Mouse (Mus musculus) lung, postnatal 0 days (tissue): Measurements from ENCODE around the gene Sobp. TPM values are rescaled to one million over a fixed set of nuclear protein-coding genes. Genes with fewer than 3 reads are reported as not detected.

ENCODE experiments used
- ATAC-seq: fragments of 200-750 bp; cut with Nextera tagmentation; 2 replicates; pipeline ENCODE4 v1.8.0; 2017; ENCODE audit warnings: moderate library complexity
- DNase-seq: peaks from one replicate; pipeline ENCODE4 v3.0.0-alpha.2; 2016; ENCODE audit warnings: low spot score
- H3K27ac ChIP-seq: fragments of 300-500 bp; sonication (generic); 2 replicates; pipeline ENCODE4 v1.5.1; 2014; ENCODE audit warnings: antibody characterized with exemption, mild to moderate bottlenecking, low read length, mixed read lengths
- H3K27me3 ChIP-seq: fragments of 300-500 bp; sonication (generic); replicated peaks from 2 replicates; pipeline ENCODE4 v1.6.1; 2014; ENCODE audit warnings: low read length, mixed read lengths; ENCODE audit not compliant: insufficient read depth
- H3K36me3 ChIP-seq: fragments of 300-500 bp; sonication (generic); 2 replicates; pipeline ENCODE4 v1.6.1; 2014; ENCODE audit warnings: low read length, mixed read lengths; ENCODE audit not compliant: insufficient read depth
- H3K4me1 ChIP-seq: fragments of 300-500 bp; sonication (generic); 2 replicates; pipeline ENCODE4 v1.6.1; 2014; ENCODE audit warnings: antibody characterized with exemption, low read depth, low read length, mixed read lengths; ENCODE audit not compliant: insufficient read depth
- H3K4me2 ChIP-seq: fragments of 300-500 bp; sonication (generic); replicated peaks from 2 replicates; pipeline ENCODE4 v1.6.1; 2014; ENCODE audit warnings: low read depth, mild to moderate bottlenecking, low read length, moderate library complexity, mixed read lengths
- H3K4me3 ChIP-seq: fragments of 300-500 bp; sonication (generic); 2 replicates; pipeline ENCODE4 v1.5.1; 2014; ENCODE audit warnings: low read depth, low read length
- H3K9ac ChIP-seq: fragments of 300-500 bp; sonication (generic); replicated peaks from 2 replicates; pipeline ENCODE4 v1.6.1; 2014; ENCODE audit warnings: low read depth, mild to moderate bottlenecking
- H3K9me3 ChIP-seq: fragments of 300-500 bp; sonication (generic); 2 replicates; pipeline ENCODE4 v1.6.1; 2016; ENCODE audit warnings: low read length, mixed read lengths
- CTCF ChIP-seq: IDR thresholded peaks from 2 replicates; pipeline ENCODE4 v1.5.1; 2016; ENCODE audit warnings: antibody characterized with exemption, mild to moderate bottlenecking
- EP300 ChIP-seq: IDR thresholded peaks from 2 replicates; pipeline ENCODE4 v1.6.1; 2016; ENCODE audit warnings: antibody characterized with exemption, mild to moderate bottlenecking, control low read depth
- WGBS: fragments of 180-500 bp; shearing (Covaris S2); extraction: QIAGEN DNeasy Blood & Tissue Kit; methylation state at CpG from one replicate; pipeline ENCODE4 v1.1.7; 2014; 5-methylcytosine and 5-hydroxymethylcytosine counted together
- polyA plus RNA-seq: library from polyadenylated mRNA; unstranded; fragments of >200 nt; fragmentation: Nextera tagmentation; extraction: Ambion mirVana; gene quantifications from 2 replicates; pipeline ENCODE4 v1.2.1, GENCODE M21; 2015

Gene Sobp
- polyA plus RNA-seq, 1 experiment from 2014 or later: 0.27 TPM

DNA sequence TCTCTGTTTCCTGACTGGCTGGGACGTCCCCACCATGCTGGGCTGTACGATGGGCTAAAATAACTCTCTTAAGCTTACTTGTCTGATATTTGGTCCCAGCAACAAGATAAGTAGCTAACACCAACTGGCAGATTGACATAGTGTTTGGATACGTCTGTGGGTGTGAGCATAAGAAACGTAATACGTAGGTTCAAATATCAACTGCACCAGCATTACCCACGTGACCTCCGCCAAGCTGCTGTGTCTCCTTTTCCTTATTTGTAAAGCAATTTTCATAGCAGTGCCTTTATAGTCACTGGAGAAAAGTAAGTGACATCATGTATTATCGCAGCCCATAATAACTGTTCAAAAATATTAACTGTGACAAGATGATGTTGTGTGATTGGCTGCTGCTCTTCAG is 21.7 kb downstream of the Sobp start:
- no peaks in the 10 kb centered on the region for H3K9me3 ChIP-seq
- H3K4me1 ChIP-seq: no peaks in the 10 kb centered on the region
- H3K36me3 ChIP-seq: no peaks in the 10 kb centered on the region
- H3K4me3 ChIP-seq: no peak overlapping the region
- DNase-seq (no peak), ATAC-seq (no peak)
- no peaks in the 10 kb centered on the region for H3K27me3 ChIP-seq
- H3K27ac ChIP-seq: no peak overlapping the region
- H3K9ac ChIP-seq: no peak overlapping the region
- 55% methylated on average over 8 of the region's 8 CpGs for WGBS
- no peak for TF ChIP-seq EP300
- TF ChIP-seq CTCF: no peak
- no peak overlapping the region for H3K4me2 ChIP-seq

DNA sequence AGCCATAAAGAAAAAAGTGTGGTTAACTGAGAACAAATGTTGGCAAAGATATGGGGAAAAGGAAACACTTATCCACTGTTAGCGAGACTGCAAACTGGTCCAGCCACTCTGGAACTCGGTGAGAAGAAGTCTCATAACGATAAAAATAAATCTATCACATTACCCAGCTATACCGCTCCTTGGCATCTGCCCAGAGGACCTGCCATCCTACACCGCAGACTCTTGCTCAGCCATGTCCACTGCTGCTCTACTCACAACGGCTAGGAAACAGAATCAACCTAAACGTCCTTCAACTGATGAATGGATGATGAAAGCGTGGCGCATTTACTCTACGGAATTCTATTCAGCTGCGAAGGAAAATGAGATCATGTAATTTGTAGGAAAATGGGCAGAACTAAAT is 25.9 kb downstream of the Sobp start:
- no peak for DNase-seq
- no peak overlapping the region for H3K27ac ChIP-seq
- no peak for ATAC-seq
- H3K4me2 ChIP-seq: no peak overlapping the region
- H3K9me3 ChIP-seq: no peaks in the 10 kb centered on the region
- 64% methylated on average over 11 of the region's 11 CpGs for WGBS
- no peaks in the 10 kb centered on the region for H3K27me3 ChIP-seq
- no peaks in the 10 kb centered on the region for H3K36me3 ChIP-seq
- H3K4me3 ChIP-seq: no peak overlapping the region
- no peak overlapping the region for H3K9ac ChIP-seq
- no peak for TF ChIP-seq CTCF
- TF ChIP-seq EP300: no peak
- H3K4me1 ChIP-seq: no peaks in the 10 kb centered on the region

DNA sequence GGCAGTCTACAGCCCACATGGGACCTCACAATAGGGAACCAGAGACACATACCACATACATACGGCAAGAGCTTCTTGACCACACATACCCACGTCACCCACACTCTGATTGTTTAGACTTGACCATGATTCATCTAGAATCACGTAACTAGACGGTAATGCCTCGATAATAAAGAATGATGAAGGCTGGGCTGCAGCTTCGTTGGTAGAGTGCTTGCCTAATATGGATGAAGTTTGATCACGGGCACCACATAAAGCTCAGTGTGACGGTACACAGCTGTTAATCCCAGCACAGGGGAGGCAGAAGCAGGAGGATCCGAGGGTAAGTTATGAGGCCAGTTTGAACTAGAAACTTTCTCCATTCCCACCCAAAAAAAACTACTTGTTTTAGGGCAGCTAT is 31.2 kb downstream of the Sobp start:
- WGBS: 55% methylated on average over 9 of the region's 9 CpGs
- Histone ChIP-seq H3K9ac (no peak overlapping the region), H3K9me3 (no peaks in the 10 kb centered on the region), H3K27ac (no peak overlapping the region), H3K4me2 (no peak overlapping the region), H3K36me3 (no peaks in the 10 kb centered on the region), H3K27me3 (no peaks in the 10 kb centered on the region), H3K4me1 (no peaks in the 10 kb centered on the region), H3K4me3 (no peak overlapping the region)
- ATAC-seq: no peak
- TF ChIP-seq CTCF (no peak), EP300 (no peak)
- no peak for DNase-seq

DNA sequence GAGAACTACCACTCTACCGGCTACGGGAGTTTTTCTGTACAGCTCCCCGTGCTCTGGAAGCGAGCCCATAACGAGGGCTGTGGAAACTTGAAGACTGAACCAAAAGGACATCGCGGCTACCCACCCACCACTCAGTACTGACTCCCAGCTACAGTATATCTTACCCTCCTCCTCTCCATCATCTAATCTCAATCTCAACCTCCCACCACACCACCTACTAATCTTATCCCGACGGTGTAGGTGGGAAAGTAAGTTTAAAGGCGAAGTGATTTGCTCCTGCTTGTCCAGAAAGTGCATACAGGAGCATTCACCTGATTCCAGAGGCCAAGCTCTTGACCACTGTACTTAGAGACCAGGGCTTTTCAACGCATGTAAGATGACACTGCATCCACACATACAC is 40.3 kb downstream of the Sobp start:
- H3K4me2 ChIP-seq: no peak overlapping the region
- H3K36me3 ChIP-seq: no peaks in the 10 kb centered on the region
- no peak overlapping the region for H3K9ac ChIP-seq
- H3K4me3 ChIP-seq: no peak overlapping the region
- TF ChIP-seq CTCF (no peak), EP300 (no peak)
- DNase-seq (no peak), ATAC-seq (no peak)
- no peak overlapping the region for H3K27ac ChIP-seq
- no peaks in the 10 kb centered on the region for H3K9me3 ChIP-seq
- 85% methylated on average over 11 of the region's 11 CpGs for WGBS
- H3K27me3 ChIP-seq: no peaks in the 10 kb centered on the region
- H3K4me1 ChIP-seq: no peaks in the 10 kb centered on the region

DNA sequence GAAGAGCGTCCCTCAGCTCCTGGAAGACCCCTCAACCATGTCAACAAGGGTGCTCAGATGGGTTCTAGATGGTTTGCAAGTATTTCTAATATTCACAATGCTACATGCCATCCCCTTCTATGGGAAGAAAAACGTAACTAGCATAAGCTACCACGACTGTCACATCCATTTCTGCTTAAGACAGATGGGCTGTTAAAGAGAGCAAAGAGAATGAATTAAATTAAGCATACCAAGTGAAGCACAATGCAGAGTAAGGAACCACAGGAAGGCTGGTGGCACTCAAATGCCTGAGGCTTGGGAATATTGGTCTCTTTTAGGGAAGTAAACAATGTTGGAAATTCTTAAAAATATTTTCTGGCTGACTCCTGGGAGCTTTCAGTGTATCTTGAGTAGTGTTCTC is 45.6 kb downstream of the Sobp start:
- no peak for ATAC-seq
- no peak for DNase-seq
- TF ChIP-seq CTCF: no peak
- H3K4me3 ChIP-seq: no peak overlapping the region
- H3K9me3 ChIP-seq: no peaks in the 10 kb centered on the region
- no peaks in the 10 kb centered on the region for H3K27me3 ChIP-seq
- no peak overlapping the region for H3K27ac ChIP-seq
- H3K4me2 ChIP-seq: no peak overlapping the region
- H3K4me1 ChIP-seq: no peaks in the 10 kb centered on the region
- H3K9ac ChIP-seq: no peak overlapping the region
- no peaks in the 10 kb centered on the region for H3K36me3 ChIP-seq
- 60% methylated on average over 3 of the region's 3 CpGs for WGBS

DNA sequence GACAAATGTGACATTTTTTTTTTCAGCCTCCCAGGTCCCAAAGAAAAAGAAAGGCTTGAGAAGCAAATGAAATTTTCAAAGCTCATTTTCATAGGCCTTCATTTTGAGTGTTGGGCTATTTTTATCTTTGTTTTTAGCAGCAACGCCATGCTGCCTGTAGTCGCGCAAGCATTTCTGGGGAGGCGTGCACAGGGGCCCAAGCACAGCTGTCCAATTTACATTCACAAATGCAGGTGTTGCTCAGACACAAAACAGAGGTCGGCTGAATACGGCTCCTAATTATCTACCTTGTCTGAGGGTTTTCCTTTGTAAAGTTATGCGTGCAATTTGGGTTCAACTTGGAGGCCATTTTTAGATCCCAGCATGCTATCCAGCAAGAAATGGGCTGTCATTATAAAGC is 49.8 kb downstream of the Sobp start:
- Histone ChIP-seq H3K4me3 (no peak overlapping the region), H3K4me2 (no peak overlapping the region), H3K27me3 (no peaks in the 10 kb centered on the region), H3K9me3 (no peaks in the 10 kb centered on the region), H3K36me3 (no peaks in the 10 kb centered on the region), H3K27ac (no peak overlapping the region), H3K4me1 (no peaks in the 10 kb centered on the region), H3K9ac (no peak overlapping the region)
- 88% methylated on average over 7 of the region's 7 CpGs for WGBS
- no peak for TF ChIP-seq CTCF
- no peak for TF ChIP-seq EP300
- DNase-seq (no peak), ATAC-seq (no peak)

DNA sequence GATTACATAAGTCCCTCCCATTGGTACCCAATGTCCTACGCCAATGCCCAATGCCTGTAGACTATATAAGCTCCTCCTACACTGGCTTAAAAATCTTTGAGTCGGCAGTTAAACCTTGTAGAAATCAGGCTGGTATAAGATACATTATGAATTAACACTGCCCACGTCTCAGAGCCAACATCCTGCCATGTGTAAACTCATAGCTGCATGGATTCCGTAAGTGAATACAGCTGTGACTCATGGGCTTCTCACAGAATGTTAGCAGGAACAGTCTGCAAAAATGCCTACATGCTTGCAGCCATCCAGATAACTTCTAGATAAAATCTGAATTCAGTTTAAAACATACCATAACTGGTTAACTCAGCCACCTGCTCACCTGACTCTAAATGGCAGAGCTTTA is 50.2 kb downstream of the Sobp start:
- H3K9me3 ChIP-seq: no peaks in the 10 kb centered on the region
- no peak overlapping the region for H3K27ac ChIP-seq
- no peak overlapping the region for H3K4me2 ChIP-seq
- no peak overlapping the region for H3K4me3 ChIP-seq
- ATAC-seq (no peak), DNase-seq (no peak)
- TF ChIP-seq EP300 (no peak), CTCF (no peak)
- H3K9ac ChIP-seq: no peak overlapping the region
- no peaks in the 10 kb centered on the region for H3K36me3 ChIP-seq
- no peaks in the 10 kb centered on the region for H3K4me1 ChIP-seq
- H3K27me3 ChIP-seq: no peaks in the 10 kb centered on the region
- WGBS: 80% methylated on average over 4 of the region's 4 CpGs
